Mouse (Mus musculus): ENCODE data around the gene Msi2. TPM values are rescaled to one million over a fixed set of nuclear protein-coding genes. Genes with fewer than 3 reads are reported as not detected.
A peak's percentile ranks its signal among the peaks of the same experiment; 100 is the strongest.

Gene Msi2
- total RNA-seq, 2 experiments from 2014 or later, result 186 to 195 TPM

DNA sequence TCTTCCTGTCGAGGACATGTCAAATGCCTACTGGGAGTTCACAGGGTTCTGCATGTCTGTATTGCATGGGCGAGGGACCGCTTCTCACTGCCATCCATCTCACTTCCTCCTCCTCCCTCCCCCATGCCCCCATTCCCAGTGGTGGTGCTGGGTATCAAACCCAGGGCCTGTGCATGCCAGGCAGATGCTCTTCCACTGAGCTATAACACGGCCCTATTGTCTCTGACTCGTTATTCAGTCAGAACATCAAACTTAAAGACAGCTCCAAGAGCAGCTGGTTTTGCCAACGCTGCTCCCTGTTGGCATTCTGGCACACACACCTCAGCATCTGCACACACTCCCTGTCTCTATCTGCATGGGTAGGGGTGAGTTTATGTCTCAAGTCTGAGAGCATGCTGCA is 317.0 kb downstream of the Msi2 start:
- DNase-seq, result no peak

DNA sequence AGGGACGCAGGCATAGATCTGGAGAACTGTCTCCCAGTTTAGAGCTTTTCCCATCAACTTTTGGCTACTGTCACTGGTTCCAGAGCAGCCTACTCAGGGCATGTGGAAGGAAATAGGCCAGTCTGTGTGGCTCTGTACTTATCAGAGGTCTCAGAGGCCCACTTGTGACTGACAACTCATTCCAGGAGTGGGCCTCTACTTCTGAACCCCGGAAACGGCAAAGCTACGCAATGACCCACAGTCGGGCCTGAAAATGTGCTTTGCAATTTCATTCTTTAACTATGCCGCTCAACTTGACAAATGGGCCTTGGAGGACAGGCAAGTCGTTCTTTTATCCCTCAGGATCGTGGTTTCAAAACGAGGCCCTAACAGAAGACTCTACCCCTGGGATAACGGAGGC is 317.4 kb downstream of the Msi2 start:
- no peak for DNase-seq

DNA sequence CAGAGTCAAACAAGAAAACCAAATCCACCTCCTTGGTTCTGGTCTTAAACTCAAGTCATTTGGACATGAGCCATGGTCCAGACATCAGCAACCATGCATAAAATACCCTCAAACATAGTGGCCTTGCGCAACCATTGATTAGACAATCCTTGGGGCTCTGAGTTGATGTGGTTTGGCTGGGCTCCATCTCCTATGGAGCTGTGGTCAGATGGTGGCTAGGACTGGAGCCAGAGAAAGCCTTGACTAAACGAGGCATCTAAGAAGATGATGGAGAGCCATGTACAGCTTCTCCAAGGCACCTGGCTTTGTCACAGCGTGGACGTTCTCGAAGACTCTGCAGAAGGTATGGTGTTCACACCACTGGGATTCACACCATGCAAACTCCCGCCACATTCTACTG is 318.1 kb downstream of the Msi2 start:
- DNase-seq, result no peak

DNA sequence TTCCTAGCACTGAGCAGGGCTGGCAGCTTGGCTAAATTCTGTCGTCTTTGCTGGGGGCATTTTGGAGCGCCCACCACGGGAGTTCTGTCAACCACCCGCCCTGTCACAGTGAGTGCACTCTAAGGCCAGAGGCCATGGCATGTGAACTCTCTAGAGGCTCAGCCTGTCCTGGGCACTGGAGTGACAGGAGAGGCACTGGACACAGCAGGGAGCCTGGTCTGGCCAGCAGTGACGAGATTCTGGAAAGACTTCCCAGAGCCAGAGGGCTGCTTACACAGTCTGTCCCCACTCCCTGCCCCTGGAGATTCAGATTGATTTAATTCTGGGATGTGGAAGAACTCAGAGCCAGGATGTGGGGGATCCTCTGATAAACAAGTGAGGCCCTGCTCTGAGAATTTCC is 318.9 kb downstream of the Msi2 start:
- no peak for DNase-seq

- no peak for DNase-seq
Measured at GRCm38 (mm10) chr11:88399028-88399427, 319.3 kb downstream of the Msi2 start.

- no peak for DNase-seq
Measured at GRCm38 (mm10) chr11:88395076-88395990, 323.0 kb downstream of the Msi2 start.

GRCm38 (mm10) chr11:88394341-88395075 is 323.8 kb downstream of the Msi2 start:
- no peak for DNase-seq

GRCm38 (mm10) chr11:88392715-88393114 is 325.6 kb downstream of the Msi2 start:
- no peak for DNase-seq

- DNase-seq, result no peak
Measured at GRCm38 (mm10) chr11:88391181-88391814, 327.0 kb downstream of the Msi2 start.

DNA sequence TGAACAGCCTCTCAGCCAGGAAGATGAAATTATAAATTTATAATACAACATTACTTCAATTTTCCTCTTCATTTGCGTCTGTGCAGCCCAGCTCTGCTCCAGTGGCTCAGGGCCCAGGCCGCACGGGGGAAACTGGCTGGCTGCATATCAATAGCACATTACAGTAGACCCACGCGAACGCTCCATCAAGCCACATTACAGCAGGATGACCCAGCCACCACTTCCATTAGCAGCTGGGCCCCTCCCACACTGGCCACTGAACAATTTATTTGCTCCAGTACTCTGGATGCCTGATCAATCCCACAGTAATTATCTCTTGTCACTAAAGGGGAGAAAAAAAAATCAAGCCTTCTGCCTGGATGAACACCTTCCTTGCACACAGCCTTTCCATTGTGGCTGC is 328.8 kb downstream of the Msi2 start:
- no peak for DNase-seq

DNA sequence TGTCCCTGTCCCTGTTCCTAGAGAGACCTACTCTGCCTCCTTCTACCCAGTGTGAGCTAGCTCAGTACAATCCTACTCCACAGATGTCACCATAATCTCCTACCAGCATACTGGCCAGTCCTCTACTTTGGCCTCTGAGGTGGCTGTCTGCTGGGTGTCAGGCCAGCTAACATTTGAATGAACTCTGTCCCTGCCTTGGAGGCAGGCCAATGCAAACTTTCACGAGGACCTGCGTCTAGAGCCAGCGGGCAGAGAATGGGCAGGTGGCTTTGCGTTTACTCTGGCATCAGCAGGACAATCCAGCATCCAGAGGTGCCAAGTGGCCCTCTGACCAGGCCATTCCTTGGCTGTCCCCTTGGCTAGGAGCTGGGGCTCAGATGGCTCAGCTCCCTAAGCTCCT is 331.4 kb downstream of the Msi2 start:
- DNase-seq, result peak; percentile 35

GRCm38 (mm10) chr11:88382449-88382848 is 335.9 kb downstream of the Msi2 start:
- no peak for DNase-seq

DNA sequence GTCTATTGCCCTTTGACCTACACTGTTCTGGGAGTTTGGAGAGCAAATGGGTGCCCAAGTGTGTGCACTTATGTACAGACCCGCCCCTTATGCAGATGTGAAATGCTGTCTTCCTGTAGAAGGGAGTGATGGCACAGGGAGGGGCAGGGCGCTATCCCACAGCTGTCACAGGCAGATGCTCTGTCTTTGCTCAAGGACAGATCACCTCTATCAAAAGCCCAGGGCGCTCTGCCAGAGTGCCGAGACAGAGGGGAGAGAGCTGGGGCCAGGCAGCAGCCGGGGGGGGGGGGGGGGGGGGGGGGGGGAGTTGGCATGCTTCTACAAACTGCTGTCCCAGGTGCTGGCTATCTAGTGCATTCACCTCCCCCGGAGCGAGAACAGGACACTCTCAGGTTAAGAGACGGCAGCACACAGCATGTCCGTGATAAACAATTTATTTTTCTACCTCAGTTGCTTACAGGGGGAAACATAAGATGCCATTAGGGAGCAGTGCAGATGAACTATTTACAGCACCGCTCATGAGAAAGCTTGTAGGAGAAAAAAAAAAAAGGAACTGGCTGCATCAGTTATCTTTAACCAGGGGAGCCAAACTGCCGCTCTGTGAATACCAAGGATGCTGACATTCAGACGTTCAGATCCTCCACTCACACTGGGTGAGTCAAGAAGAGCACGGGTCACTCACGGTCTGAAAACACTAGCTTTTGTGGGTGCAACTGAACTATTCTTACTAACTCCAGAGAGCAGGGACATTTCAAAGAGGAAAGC is 337.0 kb downstream of the Msi2 start:
- DNase-seq, result peak; percentile 23

GRCm38 (mm10) chr11:88379635-88380034 is 338.7 kb downstream of the Msi2 start:
- no peak for DNase-seq

DNA sequence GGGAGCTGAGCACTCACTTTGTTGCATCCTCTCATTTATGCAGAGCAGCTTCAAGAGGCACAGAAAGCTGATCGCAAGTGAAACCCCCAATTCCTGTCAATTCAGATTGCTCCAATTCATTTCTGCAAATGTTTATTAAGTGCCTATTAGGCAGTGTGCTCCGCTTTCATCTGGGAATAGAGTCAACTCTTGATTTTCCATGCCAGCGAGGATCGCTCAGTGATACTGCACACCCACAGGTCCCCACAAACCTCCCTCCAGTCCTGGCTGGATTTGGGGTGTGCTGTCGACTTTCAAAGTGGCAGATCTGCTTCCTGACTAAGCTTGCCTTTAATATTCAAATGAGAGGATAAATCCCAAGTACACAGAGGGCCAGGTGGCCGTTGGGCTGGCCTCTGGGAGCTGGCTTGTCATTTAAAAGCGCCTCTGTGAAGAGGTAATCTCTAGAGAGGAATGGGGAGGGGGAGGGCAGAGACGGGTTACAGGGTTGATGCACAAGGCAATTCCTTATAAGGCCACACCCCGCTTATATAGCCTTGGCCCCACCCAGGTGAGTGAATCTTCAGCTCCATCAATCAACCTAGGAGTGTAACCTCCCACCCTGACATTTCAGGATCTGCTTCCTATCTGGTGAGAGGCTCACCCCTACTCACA is 339.5 kb downstream of the Msi2 start:
- DNase-seq, result no peak

- DNase-seq, result no peak
Measured at GRCm38 (mm10) chr11:88372589-88372988, 345.7 kb downstream of the Msi2 start.

DNA sequence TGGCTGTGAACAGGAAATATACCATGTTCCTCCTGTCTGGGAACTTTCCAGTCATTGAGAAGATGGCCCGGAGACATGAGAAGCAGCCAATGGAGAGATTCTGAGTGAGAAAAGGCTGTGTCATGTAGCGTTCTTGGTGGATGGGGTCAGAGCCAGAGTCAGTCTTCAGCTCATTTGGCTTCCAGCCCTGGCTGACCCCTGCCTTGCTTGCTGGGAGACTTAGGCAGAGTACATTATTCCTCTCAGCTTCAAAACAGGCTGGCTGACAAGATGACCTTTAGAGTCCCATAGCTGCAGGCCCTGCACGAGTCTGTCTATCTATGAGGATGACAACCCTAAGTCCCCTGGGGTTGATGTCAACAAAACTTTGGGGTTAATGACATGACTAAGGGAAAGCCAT is 348.4 kb downstream of the Msi2 start:
- no peak for DNase-seq

- no peak for DNase-seq
Measured at GRCm38 (mm10) chr11:88367501-88367900, 350.8 kb downstream of the Msi2 start.

DNA sequence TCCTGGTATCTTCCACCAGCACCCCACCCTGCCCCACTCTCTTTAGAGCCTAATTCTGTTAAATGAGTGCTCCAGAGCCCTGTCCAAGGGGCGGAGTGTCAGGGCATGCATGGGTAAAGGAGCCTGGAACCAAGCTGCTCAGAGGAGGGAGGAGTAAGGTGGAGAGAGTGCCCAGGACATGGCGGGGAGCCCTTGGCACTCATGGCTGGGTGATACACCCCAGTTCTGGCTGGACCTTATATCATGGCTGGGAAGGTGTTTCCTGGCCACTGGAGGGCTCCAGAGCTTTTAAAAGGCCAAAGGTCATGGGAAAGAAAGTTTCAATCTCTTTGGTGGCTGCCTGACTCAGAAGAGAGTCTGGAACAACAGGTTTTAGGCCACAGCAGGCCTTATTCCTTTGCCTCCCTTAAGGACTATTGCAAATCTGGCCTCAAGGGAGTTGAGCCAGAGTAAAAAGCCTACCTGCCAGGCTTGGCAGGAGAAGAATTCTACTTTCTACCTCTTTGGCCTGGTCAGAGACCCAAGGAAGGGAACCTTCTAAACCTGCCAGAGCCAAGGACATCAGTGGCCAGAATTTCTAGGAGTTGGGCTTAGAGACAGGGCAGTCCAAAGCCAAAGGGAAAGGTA is 352.3 kb downstream of the Msi2 start:
- peak; percentile 24 for DNase-seq

DNA sequence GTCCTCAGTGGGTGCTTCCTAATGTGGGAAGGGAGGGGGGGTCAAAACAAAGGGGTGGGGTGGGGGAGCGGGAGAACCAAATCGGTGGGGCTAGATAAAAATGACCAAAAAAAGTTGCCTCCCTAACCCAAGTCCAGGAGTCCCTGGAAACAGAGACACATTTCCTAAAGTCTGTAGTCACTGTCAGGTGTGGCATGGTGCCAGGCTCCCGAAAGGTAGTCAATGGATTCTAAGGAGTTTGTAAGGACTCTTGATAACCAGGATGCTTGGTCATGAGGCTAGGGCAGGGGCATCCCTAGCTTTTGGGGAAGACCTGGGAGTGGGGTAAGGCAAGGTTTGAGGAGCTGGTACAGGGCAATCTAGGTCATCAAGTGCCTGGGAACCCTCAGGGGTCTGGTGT is 354.1 kb downstream of the Msi2 start:
- no peak for DNase-seq

- DNase-seq, result no peak
Measured at GRCm38 (mm10) chr11:88363481-88363880, 354.8 kb downstream of the Msi2 start.
